In genomic region chr12:111134169-111134568, GRCm38 (mm10) we compare ENCODE assay signal across 19 mouse cellular contexts. TPM values are rescaled to one million over a fixed set of nuclear protein-coding genes. Genes with fewer than 3 reads are reported as not detected.
DNase-seq lines count a peak whose midpoint lies in the region; ATAC-seq and TF ChIP-seq lines count a peak whose summit lies in the region.
"Had no signal": no experiment of that assay in that cellular context is flagged by ENCODE, and none has a peak within 500 bp of the region (broad histone marks: within the 10 kb centered on the region; RNA-seq: fewer than 3 reads in every experiment).

No protein-coding gene starts in this region.

- DNase-seq in heart, postnatal 10 days: peak; percentile 15 to 29
- DNase-seq in liver, adult 2 months (ENCODE audit: extremely low read depth, low read depth, low spot score): peak; percentile 10
- DNase-seq in liver, postnatal 0 days: no peak
- peak; percentile 64 to 69 for DNase-seq in cerebellum, adult 2 months
- peak; percentile 63 to 69 for DNase-seq in cerebellum, postnatal 25 days
- DNase-seq in kidney, postnatal 14 days: no peak
- no peak for DNase-seq in thymus, postnatal 4 days
- DNase-seq: thymus, adult 18-20 months had no signal

- H3K4me3 ChIP-seq in heart, embryonic 12.5 days: no peak overlapping the region
- no peak overlapping the region for H3K4me3 ChIP-seq in liver, adult 2 months (ENCODE audit: insufficient read depth, low read depth, low read length)
- H3K4me3 ChIP-seq in liver, postnatal 0 days (ENCODE audit: low read depth, low read length): no peak overlapping the region
- H3K4me3 ChIP-seq in cerebellum, adult 2 months (replicated peaks; ENCODE audit: insufficient read depth, low read depth, low read length): no peak overlapping the region
- H3K4me3 ChIP-seq: embryonic facial prominence, embryonic 13.5 days; limb, embryonic 13.5 days; midbrain, embryonic 13.5 days; neural tube, embryonic 13.5 days had no signal

- H3K27me3 ChIP-seq in heart, embryonic 12.5 days (replicated peaks): no peaks in the 10 kb centered on the region
- H3K27me3 ChIP-seq in liver, adult 2 months (ENCODE audit: control insufficient read depth, insufficient read depth, low read length): no peaks in the 10 kb centered on the region
- no peaks in the 10 kb centered on the region for H3K27me3 ChIP-seq in liver, postnatal 0 days (ENCODE audit: insufficient read depth, low read length)
- H3K27me3 ChIP-seq in cerebellum, adult 2 months (ENCODE audit: control insufficient read depth, insufficient read depth, low read length): no peaks in the 10 kb centered on the region
- H3K27me3 ChIP-seq: CH12.LX; embryonic facial prominence, embryonic 13.5 days; limb, embryonic 13.5 days; midbrain, embryonic 13.5 days; neural tube, embryonic 13.5 days; Patski had no signal

- WGBS in heart, embryonic 12.5 days: 86% methylated on average over 7 of the region's 7 CpGs
- 81% methylated on average over 7 of the region's 7 CpGs for WGBS in liver, adult 2 months
- 75% methylated on average over 7 of the region's 7 CpGs for WGBS in liver, postnatal 0 days (ENCODE audit: insufficient replicate concordance)
- 42% methylated on average over 7 of the region's 7 CpGs for WGBS in cerebellum, adult 2 months

- H3K79me2 ChIP-seq in liver, adult 2 months (ENCODE audit: control insufficient read depth, insufficient read depth, low read length): no peaks in the 10 kb centered on the region

- H3K4me2 ChIP-seq in heart, embryonic 12.5 days: no peak overlapping the region
- no peak overlapping the region for H3K4me2 ChIP-seq in liver, postnatal 0 days (ENCODE audit: low read depth, low read length)
- H3K4me2 ChIP-seq: embryonic facial prominence, embryonic 13.5 days; limb, embryonic 13.5 days; midbrain, embryonic 13.5 days; neural tube, embryonic 13.5 days had no signal

- H3K9ac ChIP-seq in heart, embryonic 12.5 days: no peak overlapping the region
- H3K9ac ChIP-seq in liver, adult 2 months (ENCODE audit: low read depth, low read length): no peak overlapping the region
- H3K9ac ChIP-seq in liver, postnatal 0 days (replicated peaks): no peak overlapping the region
- H3K9ac ChIP-seq: embryonic facial prominence, embryonic 13.5 days; limb, embryonic 13.5 days; lung, embryonic 14.5 days; midbrain, embryonic 13.5 days; neural tube, embryonic 13.5 days had no signal

- no peak for ATAC-seq in heart, embryonic 12.5 days (ENCODE audit: insufficient number of reproducible peaks, low FRiP score)
- no peak for ATAC-seq in liver, postnatal 0 days
- ATAC-seq: midbrain, embryonic 13.5 days; Patski had no signal

- TF ChIP-seq CTCF in liver, adult 2 months (IDR thresholded peaks at IDR 0.05; ENCODE audit: low read depth, low read length): no peak
- TF ChIP-seq CTCF in liver, postnatal 0 days (IDR thresholded peaks at IDR 0.05; ENCODE audit: low read depth): no peak
- TF ChIP-seq CTCF in cerebellum, adult 2 months (IDR thresholded peaks at IDR 0.05; ENCODE audit: borderline replicate concordance, insufficient read depth, low read depth, low read length): no peak

- no peak for TF ChIP-seq EP300 in liver, postnatal 0 days (IDR thresholded peaks at IDR 0.05; ENCODE audit: low read depth)

- H3K36me3 ChIP-seq in heart, embryonic 12.5 days: no peaks in the 10 kb centered on the region
- no peaks in the 10 kb centered on the region for H3K36me3 ChIP-seq in liver, adult 2 months (ENCODE audit: control insufficient read depth, insufficient read depth, low read length)
- H3K36me3 ChIP-seq in liver, postnatal 0 days (replicated peaks; ENCODE audit: insufficient read depth, low read length): no peaks in the 10 kb centered on the region
- H3K36me3 ChIP-seq: embryonic facial prominence, embryonic 13.5 days; limb, embryonic 13.5 days; midbrain, embryonic 13.5 days; neural tube, embryonic 13.5 days had no signal

- H3K9me3 ChIP-seq in heart, embryonic 12.5 days (replicated peaks): peaks cover 7% of the 10 kb centered on the region
- H3K9me3 ChIP-seq in liver, postnatal 0 days (ENCODE audit: low read length): no peaks in the 10 kb centered on the region
- H3K9me3 ChIP-seq: limb, embryonic 13.5 days had no signal

- intact Hi-C loops in heart, postnatal 10 days (cut with DNase I): loop anchor here (10.0 kb wide), 1 partner anchor 199 kb away; no protein-coding TSS in a partner anchor

- peaks cover 15% of the 10 kb centered on the region for H3K4me1 ChIP-seq in heart, embryonic 12.5 days (replicated peaks)
- H3K4me1 ChIP-seq in liver, adult 2 months (ENCODE audit: control insufficient read depth, insufficient read depth, low read length): no peaks in the 10 kb centered on the region
- H3K4me1 ChIP-seq in liver, postnatal 0 days (ENCODE audit: insufficient read depth): no peaks in the 10 kb centered on the region
- peaks cover 8% of the 10 kb centered on the region for H3K4me1 ChIP-seq in cerebellum, adult 2 months (ENCODE audit: control insufficient read depth, insufficient read depth, low read length)
- H3K4me1 ChIP-seq: midbrain, embryonic 13.5 days had no signal

- TF ChIP-seq POLR2A in liver, adult 2 months (IDR thresholded peaks at IDR 0.05; ENCODE audit: extremely low read depth, insufficient read depth, low read length): no peak
- TF ChIP-seq POLR2A in cerebellum, adult 2 months (IDR thresholded peaks at IDR 0.05; ENCODE audit: borderline replicate concordance, insufficient read depth, low read length): no peak

- no peak overlapping the region for H3K27ac ChIP-seq in heart, embryonic 12.5 days (ENCODE audit: poor library complexity, severe bottlenecking)
- no peak overlapping the region for H3K27ac ChIP-seq in liver, adult 2 months (replicated peaks; ENCODE audit: insufficient read depth, low read depth, low read length)
- no peak overlapping the region for H3K27ac ChIP-seq in liver, postnatal 0 days (ENCODE audit: low read depth)
- H3K27ac ChIP-seq in cerebellum, adult 2 months (ENCODE audit: insufficient read depth, low read length): no peak overlapping the region
- H3K27ac ChIP-seq: midbrain, embryonic 13.5 days had no signal

RNA-seq across cellular contexts. Expression of gene Traf3, which starts 32.0 kb away (rescaled TPM):
- 10 to 100 TPM; 14.1 to 17.1 TPM for total RNA-seq in heart, postnatal 10 days (2021)
- polyA plus RNA-seq in heart, embryonic 12.5 days (2016; fragmentation: Nextera tagmentation; extraction: Ambion mirVana): 10.5 and 11.9 TPM in 2 replicates
- 2.3 and 3.0 TPM in 2 replicates for total RNA-seq in liver, adult 2 months (2014; rRNA removed)
- 6.2 and 6.8 TPM in 2 replicates for polyA plus RNA-seq in liver, adult 2 months (2012; rRNA removed)
- polyA plus RNA-seq in liver, postnatal 0 days (2015; fragmentation: Nextera tagmentation; extraction: Ambion mirVana): 1.9 and 2.5 TPM in 2 replicates
- 29.3 and 29.8 TPM in 2 replicates for polyA plus RNA-seq in cerebellum, adult 2 months (2012; rRNA removed)

RNA-seq across cellular contexts. Expression of gene 4930595D18Rik, which starts 50.1 kb away (rescaled TPM):
- total RNA-seq in heart, postnatal 10 days (2021): not detected
- polyA plus RNA-seq in heart, embryonic 12.5 days (2016; fragmentation: Nextera tagmentation; extraction: Ambion mirVana): not detected in 2 replicates
- not detected in 2 replicates for total RNA-seq in liver, adult 2 months (2014; rRNA removed)
- polyA plus RNA-seq in liver, adult 2 months (2012; rRNA removed): not detected in 2 replicates
- not detected in 2 replicates for polyA plus RNA-seq in liver, postnatal 0 days (2015; fragmentation: Nextera tagmentation; extraction: Ambion mirVana)
- not detected in 2 replicates for polyA plus RNA-seq in cerebellum, adult 2 months (2012; rRNA removed)
- total RNA-seq: adrenal gland, adult 18-20 months; CH12.LX; heart, adult 18-20 months; layer of hippocampus, postnatal 25 days had no signal
- polyA plus RNA-seq: embryonic facial prominence, embryonic 13.5 days; limb, embryonic 13.5 days; lung, embryonic 14.5 days; midbrain, embryonic 13.5 days; neural tube, embryonic 13.5 days; Patski had no signal

Comparison
In these comparisons a context has a peak if more than half of its experiments do, and no peak if none do; other contexts are left out.
1. DNase-seq: peak in heart, postnatal 10 days (2 of 2), liver, adult 2 months (single experiment), cerebellum, adult 2 months (2 of 2) and cerebellum, postnatal 25 days (2 of 2); none in liver, postnatal 0 days (single experiment), kidney, postnatal 14 days (single experiment) and thymus, postnatal 4 days (single experiment).